Mouse (Mus musculus): ENCODE results near the gene Prickle3. TPM values are rescaled to one million over a fixed set of nuclear protein-coding genes. Genes with fewer than 3 reads are reported as not detected.
A peak's percentile ranks its signal among the peaks of the same experiment; 100 is the strongest.

Prickle3 gene
- polyA plus RNA-seq (2015; fragmentation: Nextera tagmentation; extraction: Ambion mirVana) = 8.0 and 10.6 TPM in 2 replicates

- H3K4me1 ChIP-seq (replicated peaks) = peaks cover 27% of the 10 kb centered on the region
- peak; percentile 76 for ATAC-seq (replicated peaks; ENCODE audit: insufficient number of reproducible peaks, insufficient read depth, low FRiP score, low read depth)
- H3K27me3 ChIP-seq = no peaks in the 10 kb centered on the region
- peak within 1 kb of the TSS; percentile 63 for H3K4me3 ChIP-seq
- H3K27ac ChIP-seq = peak within 1 kb of the TSS; percentile 82
- 16% methylated on average over 26 of the region's 26 CpGs for WGBS
- H3K36me3 ChIP-seq = no peaks in the 10 kb centered on the region
- peak within 1 kb of the TSS; percentile 71 for H3K4me2 ChIP-seq
- peak within 1 kb of the TSS; percentile 59 for H3K9ac ChIP-seq
- no peaks in the 10 kb centered on the region for H3K9me3 ChIP-seq (replicated peaks)
These were observed at the start of gene Prickle3 for GRCm38 (mm10) chrX:7657221-7657639. TSS of gene Prickle3 (plus strand) at chrX:7657260.

DNA sequence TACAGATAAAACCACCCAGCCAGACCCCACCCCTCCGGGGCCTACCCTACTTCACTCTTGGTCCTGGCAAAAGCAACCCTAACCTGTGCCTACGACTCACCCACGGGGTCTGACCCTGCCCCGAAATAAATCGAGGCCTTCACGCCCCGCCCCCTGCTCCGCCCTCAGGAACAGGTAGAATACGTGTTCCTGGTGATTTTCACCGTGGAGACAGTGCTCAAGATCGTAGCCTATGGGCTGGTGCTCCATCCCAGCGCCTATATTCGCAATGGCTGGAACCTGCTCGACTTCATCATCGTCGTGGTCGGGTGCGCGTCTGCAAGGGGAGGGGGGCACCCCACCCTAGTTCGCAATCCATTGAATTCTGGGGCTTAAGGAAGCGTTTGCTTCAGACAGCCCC is 47.0 kb upstream of the Prickle3 start:
- Histone ChIP-seq H3K9ac (no peak overlapping the region), H3K4me2 (peak overlapping the region; percentile 78), H3K9me3 (replicated peaks) (no peaks in the 10 kb centered on the region), H3K36me3 (no peaks in the 10 kb centered on the region), H3K4me3 (peak overlapping the region; percentile 48), H3K27ac (no peak overlapping the region), H3K27me3 (no peaks in the 10 kb centered on the region), H3K4me1 (replicated peaks) (no peaks in the 10 kb centered on the region)
- ATAC-seq (replicated peaks; ENCODE audit: insufficient number of reproducible peaks, insufficient read depth, low FRiP score, low read depth) = no peak
- WGBS = 20% methylated on average over 21 of the region's 21 CpGs

DNA sequence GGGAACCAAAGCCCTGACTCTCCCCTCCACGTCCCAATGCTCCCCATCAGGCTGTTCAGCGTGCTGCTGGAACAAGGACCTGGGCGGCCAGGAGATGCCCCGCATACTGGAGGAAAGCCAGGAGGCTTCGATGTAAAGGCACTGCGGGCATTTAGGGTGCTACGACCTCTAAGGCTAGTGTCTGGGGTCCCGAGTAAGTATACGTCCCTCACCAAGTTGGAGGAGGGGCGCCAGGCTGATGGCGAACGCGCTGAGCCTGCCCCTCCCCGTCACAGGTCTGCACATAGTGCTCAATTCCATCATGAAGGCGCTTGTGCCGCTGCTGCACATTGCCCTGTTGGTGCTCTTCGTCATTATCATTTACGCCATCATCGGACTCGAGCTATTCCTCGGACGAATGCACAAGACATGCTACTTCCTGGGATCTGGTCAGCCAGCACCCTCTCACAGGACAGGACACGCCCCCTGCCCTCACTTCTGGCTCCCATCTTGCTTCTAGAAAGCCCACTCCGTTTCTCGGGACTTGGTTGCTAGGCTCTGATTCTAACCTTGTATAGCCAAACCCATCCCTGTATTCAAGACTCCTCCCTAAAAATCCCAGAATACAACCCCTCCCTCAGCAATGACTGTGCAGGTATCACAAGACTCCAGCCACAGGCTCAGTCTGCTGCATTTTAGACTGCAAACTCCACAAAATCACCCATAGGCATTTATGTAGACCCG is 46.4 kb upstream of the Prickle3 start:
- H3K4me2 ChIP-seq = peak overlapping the region; percentile 78
- H3K4me1 ChIP-seq (replicated peaks) = no peaks in the 10 kb centered on the region
- H3K27me3 ChIP-seq = no peaks in the 10 kb centered on the region
- 0 out of 2 replicates have a peak overlapping the region, but pooled peaks have one; percentile 21 for H3K9ac ChIP-seq
- 18% methylated on average over 26 of the region's 26 CpGs for WGBS
- no peaks in the 10 kb centered on the region for H3K36me3 ChIP-seq
- no peaks in the 10 kb centered on the region for H3K9me3 ChIP-seq (replicated peaks)
- H3K4me3 ChIP-seq = peak overlapping the region; percentile 48
- no peak for ATAC-seq (replicated peaks; ENCODE audit: insufficient number of reproducible peaks, insufficient read depth, low FRiP score, low read depth)
- no peak overlapping the region for H3K27ac ChIP-seq

GRCm38 (mm10) chrX:7617889-7618551 is 39.0 kb upstream of the Prickle3 start:
- H3K36me3 ChIP-seq = no peaks in the 10 kb centered on the region
- H3K9ac ChIP-seq = no peak overlapping the region
- no peaks in the 10 kb centered on the region for H3K9me3 ChIP-seq (replicated peaks)
- H3K4me1 ChIP-seq (replicated peaks) = no peaks in the 10 kb centered on the region
- H3K27ac ChIP-seq = no peak overlapping the region
- no peak overlapping the region for H3K4me3 ChIP-seq
- H3K27me3 ChIP-seq = no peaks in the 10 kb centered on the region
- H3K4me2 ChIP-seq = no peak overlapping the region
- 73% methylated on average over 12 of the region's 12 CpGs for WGBS
- no peak for ATAC-seq (replicated peaks; ENCODE audit: insufficient number of reproducible peaks, insufficient read depth, low FRiP score, low read depth)

GRCm38 (mm10) chrX:7632560-7632959 is 24.5 kb upstream of the Prickle3 start:
- Histone ChIP-seq H3K27ac (no peak overlapping the region), H3K27me3 (no peaks in the 10 kb centered on the region), H3K36me3 (no peaks in the 10 kb centered on the region), H3K4me3 (no peak overlapping the region), H3K4me1 (replicated peaks) (no peaks in the 10 kb centered on the region), H3K9ac (no peak overlapping the region), H3K9me3 (replicated peaks) (no peaks in the 10 kb centered on the region), H3K4me2 (no peak overlapping the region)
- 79% methylated on average over 6 of the region's 6 CpGs for WGBS
- ATAC-seq (replicated peaks; ENCODE audit: insufficient number of reproducible peaks, insufficient read depth, low FRiP score, low read depth) = no peak

GRCm38 (mm10) chrX:7635101-7635500 is 22.0 kb upstream of the Prickle3 start:
- no peaks in the 10 kb centered on the region for H3K27me3 ChIP-seq
- no peak for ATAC-seq (replicated peaks; ENCODE audit: insufficient number of reproducible peaks, insufficient read depth, low FRiP score, low read depth)
- WGBS = 36% methylated on average over 3 of the region's 3 CpGs
- H3K36me3 ChIP-seq = no peaks in the 10 kb centered on the region
- no peaks in the 10 kb centered on the region for H3K9me3 ChIP-seq (replicated peaks)
- no peak overlapping the region for H3K9ac ChIP-seq
- H3K4me2 ChIP-seq = no peak overlapping the region
- H3K4me3 ChIP-seq = no peak overlapping the region
- H3K4me1 ChIP-seq (replicated peaks) = no peaks in the 10 kb centered on the region
- no peak overlapping the region for H3K27ac ChIP-seq

GRCm38 (mm10) chrX:7638401-7639091 is 18.5 kb upstream of the Prickle3 start, which contains the start of gene Syp:
TSS of gene Syp (plus strand) at chrX:7638471.
- WGBS = 10% methylated on average over 38 of the region's 42 CpGs

GRCm38 (mm10) chrX:7639536-7640325 is 17.3 kb upstream of the Prickle3 start:
- peaks cover 6% of the 10 kb centered on the region; the same call in 1 of the 2 replicates for H3K27me3 ChIP-seq
- no peaks in the 10 kb centered on the region for H3K9me3 ChIP-seq (replicated peaks)
- no peak for ATAC-seq (replicated peaks; ENCODE audit: insufficient number of reproducible peaks, insufficient read depth, low FRiP score, low read depth)
- no peaks in the 10 kb centered on the region for H3K4me1 ChIP-seq (replicated peaks)
- H3K27ac ChIP-seq = no peak overlapping the region
- WGBS = 22% methylated on average over 13 of the region's 13 CpGs
- H3K36me3 ChIP-seq = no peaks in the 10 kb centered on the region
- no peak overlapping the region for H3K4me3 ChIP-seq
- H3K9ac ChIP-seq = no peak overlapping the region
- no peak overlapping the region for H3K4me2 ChIP-seq

More at GRCm38 (mm10) chrX:7638401-7639091, 18.5 kb upstream of the Prickle3 start, which contains the start of gene Syp:
- H3K36me3 ChIP-seq = no peaks in the 10 kb centered on the region
- H3K4me1 ChIP-seq (replicated peaks) = no peaks in the 10 kb centered on the region
- H3K4me3 ChIP-seq = peak within 1 kb of the TSS; percentile 33
- peak; percentile 64; the same call in 1 of the 2 replicates for ATAC-seq (replicated peaks; ENCODE audit: insufficient number of reproducible peaks, insufficient read depth, low FRiP score, low read depth)
- H3K9me3 ChIP-seq (replicated peaks) = no peaks in the 10 kb centered on the region
- peak within 1 kb of the TSS; percentile 53 for H3K4me2 ChIP-seq
- H3K27me3 ChIP-seq = peaks cover 6% of the 10 kb centered on the region; the same call in 1 of the 2 replicates
- no peak within 1 kb of the TSS for H3K9ac ChIP-seq
- no peak within 1 kb of the TSS for H3K27ac ChIP-seq

DNA sequence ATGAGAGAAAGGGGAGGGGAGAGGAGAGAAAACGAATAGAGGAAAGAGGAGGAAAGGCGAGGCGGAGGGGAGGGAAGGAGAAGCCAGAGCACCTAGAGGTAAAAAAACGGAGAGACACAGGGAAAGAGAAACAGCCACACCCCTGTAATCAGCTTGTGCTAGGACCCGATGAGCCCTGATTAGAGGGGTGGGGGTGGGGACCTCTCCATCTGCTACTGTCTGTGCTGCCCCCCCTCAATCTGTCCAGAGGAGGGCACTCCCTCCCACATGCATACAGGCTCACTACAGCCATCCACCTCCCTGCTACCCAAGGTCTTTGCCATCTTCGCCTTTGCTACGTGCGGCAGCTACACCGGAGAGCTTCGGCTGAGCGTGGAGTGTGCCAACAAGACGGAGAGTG is 16.3 kb upstream of the Prickle3 start:
- no peak overlapping the region for H3K4me3 ChIP-seq
- peaks cover 6% of the 10 kb centered on the region; the same call in 1 of the 2 replicates for H3K27me3 ChIP-seq
- H3K4me2 ChIP-seq = no peak overlapping the region
- no peaks in the 10 kb centered on the region for H3K4me1 ChIP-seq (replicated peaks)
- WGBS = 29% methylated on average over 12 of the region's 12 CpGs
- ATAC-seq (replicated peaks; ENCODE audit: insufficient number of reproducible peaks, insufficient read depth, low FRiP score, low read depth) = no peak
- no peak overlapping the region for H3K9ac ChIP-seq
- H3K9me3 ChIP-seq (replicated peaks) = no peaks in the 10 kb centered on the region
- H3K36me3 ChIP-seq = no peaks in the 10 kb centered on the region
- H3K27ac ChIP-seq = no peak overlapping the region

DNA sequence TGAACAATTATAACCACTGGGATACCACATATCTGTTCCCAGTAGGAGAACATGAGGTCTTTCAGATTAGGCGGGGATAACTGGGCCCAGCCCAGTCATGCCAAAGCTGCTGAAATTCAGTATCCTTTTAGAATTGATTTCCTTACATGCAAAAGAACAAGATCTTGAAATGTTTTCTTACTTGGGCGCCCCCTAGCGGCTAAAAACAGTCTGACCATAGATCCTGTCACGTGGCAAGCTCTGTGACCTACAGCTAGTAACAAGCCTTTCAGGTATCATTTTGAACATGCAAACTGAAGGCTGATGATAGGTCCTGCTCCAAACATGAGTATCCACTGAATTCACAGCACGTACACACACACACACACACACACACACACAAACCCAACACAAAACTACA is 11.7 kb upstream of the Prickle3 start:
- no peaks in the 10 kb centered on the region for H3K4me1 ChIP-seq (replicated peaks)
- 11% methylated on average over 5 of the region's 5 CpGs for WGBS
- no peak overlapping the region for H3K4me2 ChIP-seq
- H3K27me3 ChIP-seq = peaks cover 6% of the 10 kb centered on the region; the same call in 1 of the 2 replicates
- H3K27ac ChIP-seq = no peak overlapping the region
- no peaks in the 10 kb centered on the region for H3K36me3 ChIP-seq
- H3K9ac ChIP-seq = no peak overlapping the region
- H3K4me3 ChIP-seq = no peak overlapping the region
- ATAC-seq (replicated peaks; ENCODE audit: insufficient number of reproducible peaks, insufficient read depth, low FRiP score, low read depth) = no peak
- H3K9me3 ChIP-seq (replicated peaks) = no peaks in the 10 kb centered on the region

Measured in heart, embryonic 15.5 days (tissue).